ENCODE assay signal across 10 mouse cellular contexts in genomic region chr6:100539698-100540097, GRCm38 (mm10).
A peak's percentile ranks its signal among the peaks of the same experiment; 100 is the strongest.
DNase-seq lines count a peak whose midpoint lies in the region; ATAC-seq and TF ChIP-seq lines count a peak whose summit lies in the region.
"Had no signal": no experiment of that assay in that cellular context is flagged by ENCODE, and none has a peak within 500 bp of the region (broad histone marks: within the 10 kb centered on the region; RNA-seq: fewer than 3 reads in every experiment).

No protein-coding gene starts in this region.

- H3K4me1 ChIP-seq in lung, adult 2 months (ENCODE audit: control insufficient read depth, insufficient read depth, low read length): no peaks in the 10 kb centered on the region
- 0 out of 2 replicates have a peak, but pooled peaks cover 6% of the 10 kb centered on the region for H3K4me1 ChIP-seq in small intestine, adult 2 months (ENCODE audit: control insufficient read depth, insufficient read depth, insufficient read length, low read length)
- peaks cover 4% of the 10 kb centered on the region; the same call in 1 of the 2 replicates for H3K4me1 ChIP-seq in forebrain, embryonic 16.5 days (replicated peaks; ENCODE audit: control insufficient read depth, insufficient read depth, low read length)
- H3K4me1 ChIP-seq: liver, embryonic 15.5 days had no signal

- no peak overlapping the region for H3K4me3 ChIP-seq in lung, adult 2 months (replicated peaks; ENCODE audit: extremely low read depth, low read depth, low read length)
- H3K4me3 ChIP-seq in small intestine, adult 2 months (ENCODE audit: low read depth, low read length): no peak overlapping the region
- H3K4me3 ChIP-seq in forebrain, embryonic 16.5 days (replicated peaks; ENCODE audit: low read length): no peak overlapping the region
- H3K4me3 ChIP-seq: liver, embryonic 15.5 days had no signal

- TF ChIP-seq POLR2A in lung, adult 2 months (IDR thresholded peaks at IDR 0.05; ENCODE audit: borderline replicate concordance, extremely low read depth, low read depth, low read length): no peak
- no peak for TF ChIP-seq POLR2A in small intestine, adult 2 months (IDR thresholded peaks at IDR 0.05; ENCODE audit: low read depth, low read length)

- no peak for ATAC-seq in forebrain, embryonic 16.5 days

- no peaks in the 10 kb centered on the region for H3K9me3 ChIP-seq in forebrain, embryonic 16.5 days (ENCODE audit: control insufficient read depth, low read length)
- H3K9me3 ChIP-seq: liver, embryonic 15.5 days had no signal

- H3K4me2 ChIP-seq in forebrain, embryonic 16.5 days (ENCODE audit: low read length): no peak overlapping the region
- H3K4me2 ChIP-seq: liver, embryonic 15.5 days had no signal

- no peaks in the 10 kb centered on the region for H3K36me3 ChIP-seq in small intestine, adult 2 months (ENCODE audit: control insufficient read depth, insufficient read depth, low read length)
- H3K36me3 ChIP-seq in forebrain, embryonic 16.5 days (ENCODE audit: control insufficient read depth, insufficient read depth): no peaks in the 10 kb centered on the region
- H3K36me3 ChIP-seq: G1E; liver, embryonic 15.5 days had no signal

- H3K9ac ChIP-seq in forebrain, embryonic 16.5 days (replicated peaks; ENCODE audit: low read depth, low read length): no peak overlapping the region
- H3K9ac ChIP-seq: liver, embryonic 15.5 days had no signal

- peak; percentile 39 to 41 for DNase-seq in cerebellum, postnatal 10 days
- DNase-seq in cerebellum, postnatal 36 days: no peak
- peak; percentile 23 for DNase-seq in lung, adult 2 months
- DNase-seq in lung, postnatal 25 days (ENCODE audit: low spot score): no peak
- DNase-seq in adrenal gland, postnatal 25 days: peak; percentile 51
- no peak for DNase-seq in layer of hippocampus, postnatal 10 days (ENCODE audit: low spot score in 2 of 2)

- 46% methylated on average over 4 of the region's 4 CpGs for WGBS in lung, adult 2 months
- WGBS in small intestine, adult 2 months: 36% methylated on average over 4 of the region's 4 CpGs
- WGBS in forebrain, embryonic 16.5 days: 43% methylated on average over 4 of the region's 4 CpGs

- H3K27me3 ChIP-seq in small intestine, adult 2 months (ENCODE audit: control insufficient read depth, insufficient read depth, low read length): no peaks in the 10 kb centered on the region
- no peaks in the 10 kb centered on the region for H3K27me3 ChIP-seq in forebrain, embryonic 16.5 days (replicated peaks; ENCODE audit: control insufficient read depth, insufficient read depth, low read length)
- H3K27me3 ChIP-seq: liver, embryonic 15.5 days had no signal

- no peak overlapping the region for H3K27ac ChIP-seq in small intestine, adult 2 months (ENCODE audit: insufficient read depth, low read depth, low read length)
- H3K27ac ChIP-seq in forebrain, embryonic 16.5 days (ENCODE audit: low read length): no peak overlapping the region
- H3K27ac ChIP-seq: liver, embryonic 15.5 days had no signal

- peak; percentile 47 for TF ChIP-seq CTCF in lung, adult 2 months (IDR thresholded peaks at IDR 0.05; ENCODE audit: insufficient read depth, low read length)
- TF ChIP-seq CTCF in small intestine, adult 2 months (IDR thresholded peaks at IDR 0.05; ENCODE audit: extremely low read depth, insufficient read length, insufficient replicate concordance, low read depth, low read length): peak; percentile 69; the same call in 1 of the 2 replicates

Comparison
In these comparisons a context has a peak if more than half of its experiments do, and no peak if none do; other contexts are left out.
1. DNase-seq: peak in cerebellum, postnatal 10 days (2 of 2), lung, adult 2 months (single experiment) and adrenal gland, postnatal 25 days (single experiment); none in cerebellum, postnatal 36 days (0 of 2), lung, postnatal 25 days (single experiment) and layer of hippocampus, postnatal 10 days (0 of 2).